Mouse (Mus musculus): Measurements from ENCODE around the gene Stab2. TPM values are rescaled to one million over a fixed set of nuclear protein-coding genes. Genes with fewer than 3 reads are reported as not detected.

Stab2 gene
- total RNA-seq, 2 experiments from 2014 or later: 0.47 to 0.86 TPM

DNA sequence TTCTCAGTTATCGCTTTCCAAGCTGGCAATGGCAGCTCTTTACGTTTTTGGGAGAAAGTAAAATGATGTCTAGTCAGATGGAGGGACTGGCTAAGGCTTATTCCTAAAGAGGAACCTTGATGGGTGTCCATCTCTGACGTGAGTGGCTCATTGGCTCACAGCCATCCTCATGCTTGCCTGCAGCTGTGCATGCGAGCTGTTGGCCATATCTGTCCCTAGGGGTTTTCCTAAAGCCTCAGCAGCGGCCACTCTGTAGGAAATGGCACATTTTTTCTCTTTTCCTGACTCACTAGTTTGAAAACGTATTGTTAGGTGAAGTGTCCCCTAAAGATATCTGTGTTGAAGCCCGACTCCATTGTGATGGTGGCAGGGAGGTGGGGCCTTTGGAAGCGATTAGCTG, 18.0 kb downstream of the Stab2 start:
- no peak for DNase-seq

DNA sequence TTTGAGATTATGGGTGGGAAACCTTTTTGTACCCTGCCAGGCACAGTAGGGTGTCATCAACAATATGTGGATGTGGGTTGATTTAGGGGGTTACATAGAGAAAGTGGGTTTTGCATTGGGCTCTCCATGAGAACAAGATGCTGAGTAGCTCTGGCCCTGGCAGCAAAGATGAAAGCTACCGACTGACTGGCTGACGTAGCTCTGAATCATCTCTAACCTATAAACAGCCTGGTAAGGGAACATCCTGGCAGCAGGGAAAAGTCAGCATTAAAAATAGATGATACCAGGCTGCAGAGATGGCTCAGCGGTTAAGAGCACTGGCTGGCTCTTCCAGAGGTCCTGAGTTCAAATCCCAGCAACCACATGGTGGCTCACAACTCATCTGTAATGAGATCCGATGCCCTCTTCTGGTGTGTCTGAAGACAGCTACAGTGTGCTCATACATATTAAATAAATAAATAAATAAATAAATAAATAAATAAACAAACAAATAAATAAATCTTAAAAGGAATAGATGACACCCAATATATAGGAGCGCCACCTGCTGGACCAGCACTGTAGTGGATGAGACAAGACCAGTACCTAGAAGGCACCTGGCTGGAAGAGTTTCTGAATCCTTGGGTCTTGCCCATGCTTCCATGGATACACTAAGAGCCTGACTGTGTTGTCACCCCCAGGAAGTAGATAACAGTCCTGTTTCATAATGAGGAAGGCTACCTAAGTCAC, 31.7 kb downstream of the Stab2 start:
- peak; percentile 46 for DNase-seq

- DNase-seq: no peak
These were observed 34.5 kb downstream of the Stab2 start for GRCm38 (mm10) chr10:86973276-86973675.

GRCm38 (mm10) chr10:86972503-86972826, 35.4 kb downstream of the Stab2 start:
- no peak for DNase-seq

DNA sequence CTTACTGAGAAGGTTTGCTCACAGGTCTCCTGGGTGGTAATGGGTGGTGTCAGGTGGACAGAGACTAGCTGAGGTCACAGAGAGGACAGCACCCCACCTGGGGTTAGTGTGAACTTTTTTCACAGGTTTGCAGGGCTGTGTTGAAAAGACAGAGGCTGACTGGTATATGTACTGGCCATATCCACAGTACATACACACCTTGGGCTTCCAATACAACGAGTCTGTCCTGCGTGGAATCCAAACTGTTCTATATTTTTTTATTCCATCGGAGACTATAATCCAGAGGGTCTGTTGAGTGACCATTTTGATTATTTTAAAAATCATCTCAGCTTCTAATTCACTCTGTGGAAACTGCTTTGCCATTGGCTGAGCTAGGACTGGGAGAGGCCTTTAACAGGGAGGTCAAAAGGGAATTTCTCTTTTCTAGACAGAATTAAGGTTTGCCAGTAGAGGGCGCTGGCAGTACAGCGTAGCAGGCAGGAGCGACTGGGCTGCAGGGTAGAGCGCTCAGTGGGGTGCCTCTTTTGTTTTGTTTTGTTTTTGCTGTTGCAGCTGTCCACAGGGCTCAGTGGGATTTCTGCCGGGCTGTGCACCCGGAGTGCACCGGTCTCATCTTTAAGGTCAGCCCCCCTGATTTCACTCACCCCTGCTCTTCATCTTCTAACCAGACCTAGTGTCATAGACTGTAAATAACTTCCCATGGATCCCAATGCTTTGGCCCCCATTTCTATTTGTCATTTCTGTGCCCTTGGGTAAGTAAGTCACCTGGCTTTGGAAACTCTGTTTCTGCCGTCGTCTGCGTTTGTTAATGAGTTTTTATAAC, 35.9 kb downstream of the Stab2 start:
- peak; percentile 69 for DNase-seq

DNA sequence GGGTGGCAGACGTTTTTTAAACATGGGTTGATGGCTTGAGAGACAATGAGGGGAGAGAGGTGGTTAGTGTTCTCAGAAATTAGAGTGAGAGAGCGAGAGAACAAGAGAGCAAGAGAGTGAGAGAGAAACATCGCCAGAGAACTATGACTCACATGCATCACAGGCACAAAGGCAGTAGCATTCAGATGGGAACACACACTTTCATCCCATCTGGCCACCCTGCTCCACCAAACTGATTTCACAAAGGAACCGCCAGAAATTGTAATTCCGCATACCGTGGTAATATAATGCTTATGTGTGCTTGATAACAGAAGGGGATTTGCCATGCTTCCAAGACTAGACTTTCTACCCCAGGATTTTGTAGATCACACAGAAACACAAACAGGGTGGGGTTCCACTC, 38.5 kb downstream of the Stab2 start:
- DNase-seq: no peak

DNA sequence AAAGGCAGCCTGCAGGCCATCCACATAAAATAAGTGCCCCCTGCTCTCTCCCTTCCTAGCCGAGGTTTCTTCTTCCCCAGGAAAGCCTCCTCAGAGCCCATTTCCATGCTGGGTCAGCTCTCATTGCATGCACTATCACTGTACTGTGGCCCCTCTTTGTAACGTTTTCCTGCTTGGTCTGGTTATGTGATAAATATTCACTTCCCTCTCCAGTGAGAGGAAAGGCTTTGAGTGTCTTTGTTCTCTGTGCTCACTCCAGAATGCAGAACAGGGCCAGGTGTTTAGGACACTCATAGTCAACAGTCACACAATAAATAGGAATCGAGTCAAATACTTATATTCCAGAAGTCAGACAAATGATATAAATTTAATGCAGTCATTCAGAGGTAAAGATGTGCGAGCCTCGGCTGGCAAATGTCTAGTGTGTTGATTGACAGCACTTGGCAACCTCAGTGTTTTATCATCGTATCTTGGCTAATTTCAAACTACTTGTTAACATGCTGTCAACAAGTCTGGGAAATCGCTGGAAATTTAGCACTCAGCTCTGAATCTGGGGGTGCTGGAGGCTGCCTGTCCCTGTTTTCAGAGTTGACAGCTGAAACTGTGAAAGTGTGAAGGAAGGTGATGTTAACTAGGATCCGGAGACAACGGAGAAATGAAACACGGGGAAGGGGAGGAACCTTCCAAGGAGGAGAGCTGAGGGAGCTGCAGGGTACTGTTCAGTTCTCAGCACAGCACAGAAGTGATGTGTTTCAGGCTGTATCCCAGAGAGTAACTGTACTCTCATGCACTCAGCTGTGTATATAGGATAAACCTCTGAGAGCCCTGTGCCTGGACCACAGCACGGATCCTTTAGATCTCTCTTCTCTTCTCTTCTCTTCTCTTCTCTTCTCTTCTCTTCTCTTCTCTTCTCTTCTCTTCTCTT, 46.0 kb downstream of the Stab2 start:
- DNase-seq: no peak

DNA sequence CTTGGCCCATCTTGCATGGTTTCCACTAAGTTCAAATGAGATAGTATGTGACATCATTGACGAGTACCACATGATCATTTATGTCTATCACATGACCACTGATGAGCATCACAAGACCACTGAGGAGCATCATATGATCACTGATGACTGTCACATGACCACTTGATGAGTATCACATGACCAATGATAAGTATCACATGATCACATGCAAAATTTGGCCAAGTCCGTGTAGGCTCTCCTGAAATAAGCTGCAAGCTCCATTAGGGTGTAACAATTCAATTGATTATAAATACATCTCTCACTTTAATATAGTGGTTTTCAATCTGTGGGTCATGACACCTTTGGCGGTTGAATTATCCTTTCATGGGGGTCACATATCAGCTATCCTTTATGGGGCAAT, 52.5 kb downstream of the Stab2 start:
- DNase-seq: no peak

DNA sequence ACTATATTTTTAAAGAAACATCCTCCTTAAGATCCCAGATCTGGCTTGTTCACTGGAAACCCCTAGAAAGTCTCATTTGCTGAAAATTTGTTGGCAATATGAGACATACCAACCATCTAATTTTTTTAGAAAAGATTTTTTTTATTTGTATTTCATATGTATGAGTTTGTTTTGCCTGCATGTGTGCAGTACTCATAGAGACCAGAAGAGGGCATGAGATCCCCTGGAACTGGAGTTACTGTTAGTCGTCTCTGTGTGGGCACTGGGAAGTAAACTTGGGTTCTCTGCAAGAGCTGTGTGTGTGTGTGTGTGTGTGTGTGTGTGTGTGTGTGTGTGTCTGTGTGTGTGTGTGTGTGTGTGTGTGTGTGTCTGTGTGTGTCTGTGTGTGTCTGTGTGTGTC, 55.1 kb downstream of the Stab2 start:
- no peak for DNase-seq

- no peak for DNase-seq
These were observed 57.0 kb downstream of the Stab2 start for GRCm38 (mm10) chr10:86950806-86951205.

- DNase-seq: no peak
These were observed 57.9 kb downstream of the Stab2 start for GRCm38 (mm10) chr10:86949886-86950285.

GRCm38 (mm10) chr10:86947541-86947940, 60.3 kb downstream of the Stab2 start:
- DNase-seq: no peak

- DNase-seq: no peak
These were observed 67.2 kb downstream of the Stab2 start for GRCm38 (mm10) chr10:86940591-86940990.

DNA sequence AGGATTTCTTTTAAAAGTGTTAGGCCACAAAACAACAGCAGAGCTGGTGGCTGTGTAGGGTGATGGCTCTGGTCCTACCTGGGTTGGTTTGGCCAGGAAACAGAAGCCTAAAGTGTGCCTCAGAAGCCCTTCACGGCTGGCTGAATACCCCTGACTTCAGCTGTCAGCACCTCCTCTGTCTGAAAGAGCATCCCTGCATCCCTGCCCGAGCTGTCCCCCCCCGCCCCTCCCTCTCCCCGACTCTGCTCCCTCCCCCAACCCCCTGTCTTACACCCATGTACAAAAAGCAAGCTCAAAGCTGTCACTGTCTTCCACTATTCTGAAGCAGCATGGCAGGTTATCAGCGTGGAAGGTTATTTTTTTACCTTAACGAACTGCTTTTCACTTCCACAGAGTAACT, 73.4 kb downstream of the Stab2 start:
- no peak for DNase-seq

DNA sequence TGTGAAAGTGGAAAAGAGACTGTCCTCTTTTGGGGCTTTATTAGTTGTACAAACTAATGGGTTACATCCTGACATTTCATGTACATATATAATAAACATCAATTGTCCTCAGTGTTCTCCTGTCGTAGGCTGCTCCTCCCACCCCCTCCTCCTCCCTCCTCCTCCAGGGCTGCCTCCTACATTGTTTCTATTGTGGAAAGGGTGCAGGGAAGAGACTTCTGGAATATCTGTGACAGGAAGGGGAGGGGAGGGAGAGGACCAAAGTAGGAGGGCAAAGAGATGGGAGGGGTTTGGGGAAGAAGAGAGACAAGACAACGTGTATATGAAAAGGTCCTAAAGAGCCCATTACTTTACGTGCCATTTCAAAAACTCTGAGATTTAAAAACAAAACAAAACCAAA, 73.9 kb downstream of the Stab2 start:
- DNase-seq: no peak

GRCm38 (mm10) chr10:86933180-86933695, 74.6 kb downstream of the Stab2 start:
- peak; percentile 26 for DNase-seq

GRCm38 (mm10) chr10:86923602-86924001, 84.2 kb downstream of the Stab2 start:
- no peak for DNase-seq

DNA sequence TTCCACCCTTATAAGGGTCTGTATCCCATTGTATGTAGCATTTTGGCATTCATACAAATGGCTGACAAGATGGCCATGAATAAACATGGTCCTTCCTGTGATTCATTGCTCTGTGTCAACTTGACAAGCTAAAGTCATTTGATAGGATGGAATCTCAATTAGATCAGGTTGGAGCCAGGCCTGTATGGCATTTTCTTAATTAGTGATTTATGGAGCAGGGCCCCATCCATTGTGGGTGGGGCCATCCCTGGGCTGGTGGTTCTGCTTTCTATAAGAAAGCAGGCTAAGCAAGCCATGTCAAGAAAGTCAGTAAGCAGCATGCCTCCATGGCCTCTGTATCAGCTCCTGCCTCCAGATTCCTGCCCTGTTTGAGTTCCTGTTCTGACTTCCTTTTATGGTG, 92.2 kb downstream of the Stab2 start:
- no peak for DNase-seq

- no peak for DNase-seq
These were observed 99.3 kb downstream of the Stab2 start for GRCm38 (mm10) chr10:86908562-86908961.

GRCm38 (mm10) chr10:86907043-86907442, 100.8 kb downstream of the Stab2 start:
- DNase-seq: no peak

- DNase-seq: no peak
These were observed 112.3 kb downstream of the Stab2 start for GRCm38 (mm10) chr10:86895531-86895930.

- no peak for DNase-seq
These were observed 116.8 kb downstream of the Stab2 start for GRCm38 (mm10) chr10:86891066-86891465.
